Mouse (Mus musculus): ENCODE results near the gene Traf1.

Traf1 gene

DNA sequence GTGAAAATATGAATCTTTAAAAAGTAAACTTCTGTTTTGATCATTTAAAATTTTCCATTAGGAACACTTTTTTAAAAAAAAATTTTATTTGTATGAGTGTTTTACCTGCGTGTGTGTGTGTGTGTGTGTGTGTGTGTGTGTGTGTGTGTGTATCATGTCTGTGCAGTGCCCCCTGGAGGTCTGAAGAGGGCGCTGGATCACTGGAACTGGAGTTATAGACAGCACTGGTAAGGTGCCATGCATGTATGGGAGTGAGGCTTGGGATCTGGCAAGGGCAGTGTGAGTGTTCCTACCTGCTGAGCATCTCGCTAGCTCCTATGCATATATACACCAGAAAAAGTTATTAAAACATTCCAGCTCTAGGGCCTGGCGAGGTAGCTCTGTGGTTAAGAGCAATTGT lies 59.8 kb downstream of the Traf1 start:
- DNase-seq (ENCODE audit: low spot score), result no peak

DNA sequence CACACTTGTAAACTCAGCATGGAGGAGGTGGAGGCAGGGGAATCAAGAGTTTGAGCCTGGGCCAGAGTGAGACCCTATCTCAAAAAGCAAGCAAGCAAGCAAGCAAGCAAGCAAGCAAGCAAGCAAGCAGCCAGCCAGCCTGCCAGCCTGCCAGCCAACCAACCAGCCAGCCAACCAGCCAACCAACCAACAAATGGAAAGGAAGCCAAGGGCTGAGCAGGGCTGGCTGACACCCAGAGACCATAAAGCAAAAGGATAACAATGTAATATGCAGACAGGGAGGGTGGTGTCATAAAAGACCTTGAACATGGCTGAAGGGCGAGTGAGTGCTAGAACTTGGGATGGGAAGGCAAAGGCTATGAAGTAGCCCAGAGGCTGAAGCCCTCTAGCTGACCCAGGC lies 61.2 kb downstream of the Traf1 start:
- DNase-seq (ENCODE audit: low spot score), result no peak

DNA sequence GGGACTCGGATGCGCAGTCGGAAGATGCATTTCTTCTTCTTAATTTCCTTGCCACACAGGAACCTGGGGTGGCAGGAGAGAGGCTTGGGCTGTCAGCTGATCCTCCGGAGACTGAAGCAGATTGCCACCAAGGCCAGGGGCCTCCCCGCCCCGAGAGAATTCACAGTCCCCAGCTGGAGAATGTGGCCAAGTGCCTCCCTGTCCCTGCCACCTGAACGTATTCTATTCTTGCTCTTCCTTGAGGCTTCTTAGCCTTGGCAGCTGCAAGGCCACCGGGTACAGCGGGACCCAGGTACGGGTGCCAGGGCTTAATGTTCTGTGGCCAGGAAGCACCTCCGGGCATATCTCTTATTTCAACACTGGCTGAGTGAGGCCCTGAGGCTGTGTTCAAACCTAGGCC lies 61.9 kb downstream of the Traf1 start:
- DNase-seq (ENCODE audit: low spot score), result no peak

GRCm38 (mm10) chr2:34897820-34898219 lies 63.8 kb downstream of the Traf1 start:
- no peak for DNase-seq (ENCODE audit: low spot score)

DNA sequence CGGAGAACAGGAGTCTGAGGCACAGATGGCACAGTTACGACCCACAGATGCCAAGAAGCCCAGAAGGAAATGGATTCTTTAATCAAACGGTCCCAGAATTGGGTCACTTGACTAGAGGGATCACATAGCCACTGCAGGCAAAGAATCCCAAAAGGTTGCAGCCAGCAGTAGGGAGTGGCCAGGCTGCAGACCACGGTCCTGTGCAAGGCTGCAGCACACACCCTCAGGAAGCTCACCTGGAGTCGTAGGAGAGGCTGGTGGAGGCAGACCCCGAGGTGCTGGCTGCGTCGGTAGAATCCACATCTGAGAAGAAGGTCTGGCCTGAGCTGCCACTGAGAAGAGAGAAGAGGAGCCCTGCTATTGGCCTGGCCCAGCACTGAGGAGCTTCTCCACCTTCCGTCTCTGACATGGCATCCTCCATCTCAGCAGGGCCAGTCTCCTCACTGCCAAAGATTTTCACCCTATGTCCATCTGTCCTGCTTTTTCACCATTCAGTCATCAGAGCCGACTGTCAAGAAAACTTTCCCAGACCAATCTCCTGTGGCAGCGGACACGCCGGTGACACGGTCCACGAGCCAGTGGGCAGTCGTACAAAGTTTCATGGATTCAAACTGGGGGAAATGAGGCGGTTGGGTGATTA lies 64.6 kb downstream of the Traf1 start:
- no peak for DNase-seq (ENCODE audit: low spot score)

DNA sequence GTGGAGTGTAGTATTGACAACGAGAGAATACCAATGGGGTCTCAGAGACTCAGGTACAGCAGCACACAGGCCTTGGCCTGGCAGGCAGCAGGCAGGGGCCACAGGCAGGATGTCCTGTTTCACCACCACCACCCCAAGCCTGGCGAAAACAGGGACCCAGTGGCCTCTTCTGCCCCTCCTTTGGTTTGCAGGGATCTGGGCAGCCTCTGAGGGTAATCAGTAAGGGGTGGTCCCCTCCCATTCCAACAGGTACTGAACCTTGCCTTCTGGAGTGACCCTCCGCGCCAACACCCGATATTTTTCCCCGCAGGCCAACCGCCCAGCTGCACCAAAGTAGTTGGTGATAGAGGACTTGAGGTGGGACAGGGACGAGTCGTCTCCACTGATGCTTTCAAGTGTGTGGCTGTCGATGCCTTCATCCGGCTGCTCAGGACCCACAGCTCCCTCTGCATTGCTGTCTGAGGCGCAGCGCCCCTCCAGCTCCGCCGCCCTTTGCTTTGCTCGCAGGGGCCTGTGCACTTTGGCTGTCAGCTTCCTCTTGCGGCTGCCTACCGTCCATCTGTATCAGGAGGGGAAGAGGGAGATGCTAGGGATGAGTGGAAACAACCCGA lies 66.0 kb downstream of the Traf1 start:
- no peak for DNase-seq (ENCODE audit: low spot score)

DNA sequence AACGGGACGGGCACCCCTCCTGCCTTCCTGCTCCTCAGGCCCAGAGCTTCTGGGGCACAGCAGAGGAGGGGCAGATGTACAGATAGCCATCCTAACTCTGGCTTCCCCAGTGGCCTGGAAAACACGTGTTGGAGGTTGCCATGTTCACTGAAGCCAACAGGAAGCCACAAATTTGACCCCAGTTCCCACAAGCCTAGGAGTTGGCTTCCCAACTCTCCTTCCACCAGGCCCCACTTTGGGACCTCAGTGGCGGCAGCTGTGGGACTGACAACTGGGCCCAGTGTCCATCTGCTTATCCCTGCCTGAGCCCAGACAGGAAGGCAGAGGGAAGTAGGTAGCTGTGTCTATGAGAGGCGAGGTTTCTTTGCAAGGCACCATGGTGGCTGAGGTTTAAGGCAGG lies 67.6 kb downstream of the Traf1 start:
- no peak for DNase-seq (ENCODE audit: low spot score)
